Mouse (Mus musculus) brain, embryonic 18.5 days (tissue): ENCODE data around the gene Trpc3.
"Not testable (repeated sequence)": the region's sequence is repeated elsewhere in the genome, so short reads cannot be mapped to it uniquely, and the experiment has no call there.

ENCODE experiments used
- DNase-seq: peaks from one replicate; pipeline ENCODE4 v3.0.0-alpha.2; 2012; ENCODE audit warnings: low read depth, low spot score

Gene Trpc3

GRCm38 (mm10) chr3:36605894-36606783 lies 83.8 kb downstream of the Trpc3 start:
- no peak for DNase-seq

GRCm38 (mm10) chr3:36599773-36600172 lies 90.2 kb downstream of the Trpc3 start:
- not testable (repeated sequence) for DNase-seq

GRCm38 (mm10) chr3:36598811-36599210 lies 91.2 kb downstream of the Trpc3 start:
- no peak for DNase-seq

GRCm38 (mm10) chr3:36571827-36572378 lies 118.1 kb downstream of the Trpc3 start, which contains the start of gene Ccna2:
TSS of gene Ccna2 (minus strand) at chr3:36572150.
- peak; percentile 78 for DNase-seq

GRCm38 (mm10) chr3:36571361-36571826 lies 118.6 kb downstream of the Trpc3 start:
- DNase-seq: no peak
